Mouse (Mus musculus) kidney, adult 8-10 months (tissue): Measurements from ENCODE around the gene Jph3.

Experiments used
- DNase-seq, 2 experiments: peaks; one replicate each; pipeline ENCODE4 v3.0.0; 2022

Gene Jph3

GRCm38 (mm10) chr8:121729323-121729722 lies at the start of gene Jph3:
Jph3 (plus strand) TSS chr8:121729623.
- DNase-seq: no peak

GRCm38 (mm10) chr8:121680896-121681295 lies 48.5 kb upstream of the Jph3 start:
- DNase-seq: no peak

- no peak for DNase-seq
Measured at GRCm38 (mm10) chr8:121681457-121681856, 48.0 kb upstream of the Jph3 start.

- no peak for DNase-seq
Measured at GRCm38 (mm10) chr8:121683083-121683832, 46.2 kb upstream of the Jph3 start.

- peak in 1 of 2 experiments; percentile 80 for DNase-seq
Measured at GRCm38 (mm10) chr8:121685419-121685818, 44.0 kb upstream of the Jph3 start.

- no peak for DNase-seq
Measured at GRCm38 (mm10) chr8:121687455-121688161, 41.8 kb upstream of the Jph3 start.

GRCm38 (mm10) chr8:121688496-121688895 lies 40.9 kb upstream of the Jph3 start:
- no peak for DNase-seq

GRCm38 (mm10) chr8:121694453-121694852 lies 35.0 kb upstream of the Jph3 start:
- DNase-seq: peak in 1 of 2 experiments; percentile 65

GRCm38 (mm10) chr8:121695585-121696184 lies 33.7 kb upstream of the Jph3 start:
- peak; percentile 91 for DNase-seq

GRCm38 (mm10) chr8:121697735-121698614 lies 31.4 kb upstream of the Jph3 start:
- DNase-seq: no peak

GRCm38 (mm10) chr8:121698615-121699101 lies 30.8 kb upstream of the Jph3 start:
- no peak for DNase-seq

GRCm38 (mm10) chr8:121699936-121700335 lies 29.5 kb upstream of the Jph3 start:
- no peak for DNase-seq

GRCm38 (mm10) chr8:121705174-121705573 lies 24.2 kb upstream of the Jph3 start:
- no peak for DNase-seq

- peak in 1 of 2 experiments; percentile 21 for DNase-seq
Measured at GRCm38 (mm10) chr8:121706956-121707355, 22.5 kb upstream of the Jph3 start.

GRCm38 (mm10) chr8:121708406-121708805 lies 21.0 kb upstream of the Jph3 start:
- peak; percentile 43 to 50 for DNase-seq

- DNase-seq: no peak
Measured at GRCm38 (mm10) chr8:121717502-121717901, 11.9 kb upstream of the Jph3 start.

GRCm38 (mm10) chr8:121717982-121718425 lies 11.4 kb upstream of the Jph3 start:
- DNase-seq: peak; percentile 80 to 91

- DNase-seq: no peak
Measured at GRCm38 (mm10) chr8:121718925-121719324, 10.5 kb upstream of the Jph3 start.

GRCm38 (mm10) chr8:121721072-121721471 lies 8.4 kb upstream of the Jph3 start:
- DNase-seq: no peak

GRCm38 (mm10) chr8:121723846-121724245 lies 5.6 kb upstream of the Jph3 start:
- no peak for DNase-seq

GRCm38 (mm10) chr8:121727164-121727563 lies 2.3 kb upstream of the Jph3 start:
- DNase-seq: no peak

GRCm38 (mm10) chr8:121729754-121730153 lies 331 bp downstream of the Jph3 start:
- DNase-seq: no peak
